Mouse (Mus musculus) heart, postnatal 36 days (tissue): Measurements from ENCODE around the gene Atp8a2. TPM values are rescaled to one million over a fixed set of nuclear protein-coding genes. Genes with fewer than 3 reads are reported as not detected.
"Not testable (repeated sequence)": the region's sequence is repeated elsewhere in the genome, so short reads cannot be mapped to it uniquely, and the experiment has no call there.

Experiments used
- DNase-seq, 2 experiments: peaks; one replicate each; pipeline ENCODE4 v3.0.0; 2021 to 2022
- intact Hi-C: fragments of 180-260 bp; cut with DNase I; formaldehyde crosslinking; loops from one replicate; pipeline ENCODE4 v1.15.1; 2025
- total RNA-seq, 2 experiments: library from RNA; stranded (reverse); gene quantifications; 2 replicates each; pipeline ENCODE4 v1.2.3; 2021

Atp8a2 gene
- total RNA-seq, 2 experiments from 2014 or later, result 4.4 to 5.0 TPM

GRCm38 (mm10) chr14:59625806-59626364 is 571.1 kb downstream of the Atp8a2 start:
- intact Hi-C loops, result loop anchor here (5.0 kb wide), 1 partner anchor 316 kb away; no protein-coding TSS in a partner anchor
- DNase-seq, result peak; percentile 10 to 17

GRCm38 (mm10) chr14:59625158-59625805 is 571.7 kb downstream of the Atp8a2 start, which contains the start of gene Shisa2:
Shisa2 (plus strand) TSS chr14:59625308.
- DNase-seq, result peak; percentile 65 to 74
- intact Hi-C loops, result loop anchor here (5.0 kb wide), 1 partner anchor 317 kb away; no protein-coding TSS in a partner anchor

GRCm38 (mm10) chr14:59624326-59624885 is 572.6 kb downstream of the Atp8a2 start:
- no peak for DNase-seq
- intact Hi-C loops, result no loop called here

- intact Hi-C loops, result no loop called here
- no peak for DNase-seq
Measured at GRCm38 (mm10) chr14:59616802-59617201, 580.2 kb downstream of the Atp8a2 start.

- intact Hi-C loops, DNase-seq: not testable (repeated sequence)
Measured at GRCm38 (mm10) chr14:59614149-59614548, 582.8 kb downstream of the Atp8a2 start.

GRCm38 (mm10) chr14:59612920-59613625 is 583.9 kb downstream of the Atp8a2 start:
- DNase-seq, result peak; percentile 48 to 75
- intact Hi-C loops, result loop anchor here (1.0 to 2.0 kb wide), 2 partner anchors 330 to 404 kb away; no protein-coding TSS in a partner anchor

- no peak for DNase-seq
- intact Hi-C loops, result loop anchor here (5.0 kb wide), 1 partner anchor 1085 kb away; no protein-coding TSS in a partner anchor
Measured at GRCm38 (mm10) chr14:59607021-59607420, 590.0 kb downstream of the Atp8a2 start.

GRCm38 (mm10) chr14:59605671-59606353 is 591.2 kb downstream of the Atp8a2 start:
- DNase-seq, result peak; percentile 61 to 78

GRCm38 (mm10) chr14:59604002-59604645 is 592.9 kb downstream of the Atp8a2 start:
- peak in 1 of 2 experiments; percentile 20 for DNase-seq

More at GRCm38 (mm10) chr14:59605671-59606353, 591.2 kb downstream of the Atp8a2 start:
- intact Hi-C loops, result loop anchor here (1.0 to 5.0 kb wide), 3 partner anchors 337 to 1086 kb away; no protein-coding TSS in a partner anchor

GRCm38 (mm10) chr14:59598260-59598627 is 598.7 kb downstream of the Atp8a2 start:
- no peak for DNase-seq
- intact Hi-C loops, result no loop called here

More at GRCm38 (mm10) chr14:59604002-59604645, 592.9 kb downstream of the Atp8a2 start:
- intact Hi-C loops, result no loop called here

GRCm38 (mm10) chr14:59597398-59598259 is 599.4 kb downstream of the Atp8a2 start, which contains the start of gene Cdadc1:
Cdadc1 (minus strand) TSS chr14:59597959.
- peak; percentile 98 to 99 for DNase-seq
- intact Hi-C loops, result no loop called here

GRCm38 (mm10) chr14:59594988-59595387 is 602.0 kb downstream of the Atp8a2 start:
- intact Hi-C loops, result no loop called here
- no peak for DNase-seq

GRCm38 (mm10) chr14:59592593-59592992 is 604.4 kb downstream of the Atp8a2 start:
- intact Hi-C loops, result no loop called here
- no peak for DNase-seq

GRCm38 (mm10) chr14:59591901-59592300 is 605.1 kb downstream of the Atp8a2 start:
- no peak for DNase-seq
- intact Hi-C loops, result no loop called here

- intact Hi-C loops, result no loop called here
- peak in 1 of 2 experiments; percentile 15 for DNase-seq
Measured at GRCm38 (mm10) chr14:59590614-59591013, 606.4 kb downstream of the Atp8a2 start.
